Mouse (Mus musculus) T-cell, adult 66 days (primary cell): ENCODE results near the gene Gm21764. TPM values are rescaled to one million over a fixed set of nuclear protein-coding genes. Genes with fewer than 3 reads are reported as not detected.

ENCODE experiments used
- total RNA-seq, 2 experiments: library from RNA; stranded (reverse); gene quantifications; 3 replicates in 1 of 2; 4 replicates in 1 of 2; pipeline ENCODE4 v1.2.4; 2023

Gene Gm21764
- total RNA-seq = not detected

DNA sequence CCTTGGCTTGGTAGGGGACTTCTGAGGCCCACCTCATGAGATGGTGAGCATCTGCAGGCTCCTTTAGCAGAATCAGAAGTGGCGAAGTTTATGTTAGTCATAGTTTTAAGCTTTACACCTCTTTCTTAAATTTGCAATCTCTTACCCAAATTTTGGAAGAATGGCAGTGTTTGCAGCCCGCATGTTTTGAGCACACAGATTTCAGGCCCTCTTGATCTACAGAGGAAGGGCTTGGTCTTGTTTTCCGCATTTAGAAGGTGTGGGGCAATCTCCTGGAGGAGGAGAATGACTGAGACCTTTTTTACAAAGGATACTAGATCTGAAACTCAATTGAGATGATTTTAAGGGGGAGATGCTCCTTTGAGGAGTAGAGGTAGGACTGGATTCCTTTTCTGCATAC, at the start of gene Gm21764:
Gene Gm21764, minus strand, starts transcription at position 101 of the 400 bp plus-strand sequence.

DNA sequence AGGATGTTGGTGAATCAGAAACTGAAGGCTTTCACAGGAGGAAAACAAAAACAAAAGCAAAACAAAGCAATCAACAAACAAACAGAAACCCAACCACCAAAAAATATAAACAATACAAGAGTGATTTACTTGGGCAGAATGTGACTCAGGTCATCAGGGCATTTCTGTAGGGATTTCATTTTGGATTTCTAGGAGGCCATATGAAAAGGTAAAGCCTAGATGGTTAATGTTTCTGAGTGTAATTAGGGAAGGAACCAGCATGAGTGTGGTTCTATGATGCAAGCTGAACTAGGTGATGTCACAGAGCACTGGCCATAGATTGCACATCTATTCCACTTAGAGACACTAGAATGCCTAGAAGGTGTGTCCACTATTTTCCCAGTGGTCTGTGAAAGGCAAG, 27.2 kb upstream of the Gm21764 start, which contains the start of gene Ssty1:
Gene Ssty1, plus strand, starts transcription at position 301 of the 400 bp plus-strand sequence.

Other genes with a start within 250 kb of the Gm21764 start
- gene Gm21904, start 215.5 kb downstream of the Gm21764 start, total RNA-seq = not detected
- gene Gm20772, start 187.1 kb downstream of the Gm21764 start, total RNA-seq = not detected
- gene Gm20831, start 187.1 kb downstream of the Gm21764 start, total RNA-seq = not detected
- gene Srsy, start 124.5 kb downstream of the Gm21764 start, total RNA-seq = not detected
- gene Ssty1, start 27.3 kb upstream of the Gm21764 start, total RNA-seq = not detected